Mouse (Mus musculus): ENCODE data around the gene Doc2b. TPM values are rescaled to one million over a fixed set of nuclear protein-coding genes. Genes with fewer than 3 reads are reported as not detected.
A peak's percentile ranks its signal among the peaks of the same experiment; 100 is the strongest.

Doc2b gene
- polyA plus RNA-seq (2015; fragmentation: Nextera tagmentation; extraction: Ambion mirVana): 1.0 and 1.4 TPM in 2 replicates

- peaks cover 17% of the 10 kb centered on the region for H3K4me1 ChIP-seq
- H3K4me2 ChIP-seq: peak within 1 kb of the TSS; percentile 74
- peak; percentile 63; the same call in 1 of the 2 replicates for ATAC-seq (replicated peaks; ENCODE audit: low FRiP score)
- 3% methylated on average over 36 of the region's 37 CpGs for WGBS
- H3K4me3 ChIP-seq (replicated peaks): peak within 1 kb of the TSS; percentile 58
- H3K27me3 ChIP-seq: peaks cover 47% of the 10 kb centered on the region
- no peaks in the 10 kb centered on the region for H3K36me3 ChIP-seq
- no peak within 1 kb of the TSS for H3K27ac ChIP-seq
- H3K9me3 ChIP-seq (replicated peaks): no peaks in the 10 kb centered on the region
- H3K9ac ChIP-seq: peak within 1 kb of the TSS; percentile 65
Observed at GRCm38 (mm10) chr11:75796029-75796445, at the start of gene Doc2b. Gene Doc2b (minus strand): TSS chr11:75796049.

GRCm38 (mm10) chr11:75842904-75843619 lies 47.2 kb upstream of the Doc2b start:
- Histone ChIP-seq H3K4me2 (no peak overlapping the region), H3K27ac (no peak overlapping the region), H3K9ac (no peak overlapping the region), H3K4me1 (peaks cover 19% of the 10 kb centered on the region), H3K36me3 (no peaks in the 10 kb centered on the region), H3K27me3 (no peaks in the 10 kb centered on the region), H3K4me3 (replicated peaks) (no peak overlapping the region), H3K9me3 (replicated peaks) (no peaks in the 10 kb centered on the region)
- no peak for ATAC-seq (replicated peaks; ENCODE audit: low FRiP score)
- WGBS: 76% methylated on average over 4 of the region's 4 CpGs

- Histone ChIP-seq H3K27ac (no peak overlapping the region), H3K36me3 (no peaks in the 10 kb centered on the region), H3K9me3 (replicated peaks) (no peaks in the 10 kb centered on the region), H3K4me3 (replicated peaks) (no peak overlapping the region), H3K27me3 (no peaks in the 10 kb centered on the region), H3K4me2 (no peak overlapping the region), H3K4me1 (peaks cover 13% of the 10 kb centered on the region), H3K9ac (no peak overlapping the region)
- 84% methylated on average over 3 of the region's 3 CpGs for WGBS
- no peak for ATAC-seq (replicated peaks; ENCODE audit: low FRiP score)
Observed at GRCm38 (mm10) chr11:75841503-75841902, 45.7 kb upstream of the Doc2b start.

GRCm38 (mm10) chr11:75839536-75840430 lies 43.9 kb upstream of the Doc2b start:
- Histone ChIP-seq H3K4me2 (no peak overlapping the region), H3K27ac (no peak overlapping the region), H3K9ac (no peak overlapping the region), H3K4me1 (peaks cover 10% of the 10 kb centered on the region), H3K36me3 (no peaks in the 10 kb centered on the region), H3K9me3 (replicated peaks) (no peaks in the 10 kb centered on the region), H3K4me3 (replicated peaks) (no peak overlapping the region), H3K27me3 (no peaks in the 10 kb centered on the region)
- ATAC-seq (replicated peaks; ENCODE audit: low FRiP score): no peak
- 76% methylated on average over 12 of the region's 12 CpGs for WGBS

GRCm38 (mm10) chr11:75838861-75839426 lies 43.1 kb upstream of the Doc2b start:
- H3K4me3 ChIP-seq (replicated peaks): no peak overlapping the region
- no peak for ATAC-seq (replicated peaks; ENCODE audit: low FRiP score)
- no peaks in the 10 kb centered on the region for H3K9me3 ChIP-seq (replicated peaks)
- WGBS: 56% methylated on average over 10 of the region's 10 CpGs
- no peak overlapping the region for H3K27ac ChIP-seq
- H3K27me3 ChIP-seq: no peaks in the 10 kb centered on the region
- no peaks in the 10 kb centered on the region; the same call in 1 of the 2 replicates for H3K36me3 ChIP-seq
- no peak overlapping the region for H3K4me2 ChIP-seq
- no peak overlapping the region for H3K9ac ChIP-seq
- H3K4me1 ChIP-seq: peaks cover 10% of the 10 kb centered on the region

GRCm38 (mm10) chr11:75836240-75836610 lies 40.4 kb upstream of the Doc2b start:
- H3K27me3 ChIP-seq: no peaks in the 10 kb centered on the region
- WGBS: 83% methylated on average over 11 of the region's 11 CpGs
- no peak overlapping the region for H3K27ac ChIP-seq
- H3K9ac ChIP-seq: no peak overlapping the region
- no peaks in the 10 kb centered on the region for H3K9me3 ChIP-seq (replicated peaks)
- H3K4me2 ChIP-seq: no peak overlapping the region
- H3K4me1 ChIP-seq: peaks cover 7% of the 10 kb centered on the region; the same call in 1 of the 2 replicates
- no peak overlapping the region for H3K4me3 ChIP-seq (replicated peaks)
- H3K36me3 ChIP-seq: no peaks in the 10 kb centered on the region; the same call in 1 of the 2 replicates
- ATAC-seq (replicated peaks; ENCODE audit: low FRiP score): no peak

- H3K36me3 ChIP-seq: no peaks in the 10 kb centered on the region; the same call in 1 of the 2 replicates
- 85% methylated on average over 11 of the region's 11 CpGs for WGBS
- no peaks in the 10 kb centered on the region for H3K27me3 ChIP-seq
- no peaks in the 10 kb centered on the region for H3K9me3 ChIP-seq (replicated peaks)
- no peak overlapping the region for H3K4me3 ChIP-seq (replicated peaks)
- H3K27ac ChIP-seq: no peak overlapping the region
- no peak overlapping the region for H3K9ac ChIP-seq
- no peak overlapping the region for H3K4me2 ChIP-seq
- ATAC-seq (replicated peaks; ENCODE audit: low FRiP score): no peak
- H3K4me1 ChIP-seq: peaks cover 6% of the 10 kb centered on the region; the same call in 1 of the 2 replicates
Observed at GRCm38 (mm10) chr11:75835587-75836239, 39.9 kb upstream of the Doc2b start.

GRCm38 (mm10) chr11:75833081-75833480 lies 37.2 kb upstream of the Doc2b start:
- Histone ChIP-seq H3K27ac (no peak overlapping the region), H3K4me2 (no peak overlapping the region), H3K4me1 (no peaks in the 10 kb centered on the region), H3K4me3 (replicated peaks) (no peak overlapping the region), H3K9me3 (replicated peaks) (no peaks in the 10 kb centered on the region), H3K36me3 (no peaks in the 10 kb centered on the region; the same call in 1 of the 2 replicates), H3K9ac (no peak overlapping the region), H3K27me3 (no peaks in the 10 kb centered on the region)
- ATAC-seq (replicated peaks; ENCODE audit: low FRiP score): no peak
- 79% methylated on average over 6 of the region's 6 CpGs for WGBS

- no peak for ATAC-seq (replicated peaks; ENCODE audit: low FRiP score)
- H3K9me3 ChIP-seq (replicated peaks): no peaks in the 10 kb centered on the region
- 82% methylated on average over 3 of the region's 3 CpGs for WGBS
- H3K4me2 ChIP-seq: no peak overlapping the region
- no peaks in the 10 kb centered on the region; the same call in 1 of the 2 replicates for H3K36me3 ChIP-seq
- H3K27ac ChIP-seq: no peak overlapping the region
- H3K27me3 ChIP-seq: no peaks in the 10 kb centered on the region
- no peak overlapping the region for H3K4me3 ChIP-seq (replicated peaks)
- no peaks in the 10 kb centered on the region for H3K4me1 ChIP-seq
- H3K9ac ChIP-seq: no peak overlapping the region
Observed at GRCm38 (mm10) chr11:75830386-75830785, 34.5 kb upstream of the Doc2b start.

- 0 out of 2 replicates have a peak, but pooled peaks cover 4% of the 10 kb centered on the region for H3K4me1 ChIP-seq
- no peak overlapping the region for H3K27ac ChIP-seq
- H3K4me2 ChIP-seq: no peak overlapping the region
- H3K9me3 ChIP-seq (replicated peaks): no peaks in the 10 kb centered on the region
- no peak overlapping the region for H3K4me3 ChIP-seq (replicated peaks)
- 78% methylated on average over 8 of the region's 8 CpGs for WGBS
- no peak overlapping the region for H3K9ac ChIP-seq
- H3K27me3 ChIP-seq: no peaks in the 10 kb centered on the region
- H3K36me3 ChIP-seq: no peaks in the 10 kb centered on the region
- ATAC-seq (replicated peaks; ENCODE audit: low FRiP score): no peak
Observed at GRCm38 (mm10) chr11:75827414-75827813, 31.6 kb upstream of the Doc2b start.

GRCm38 (mm10) chr11:75823506-75823905 lies 27.7 kb upstream of the Doc2b start:
- Histone ChIP-seq H3K27me3 (no peaks in the 10 kb centered on the region), H3K36me3 (no peaks in the 10 kb centered on the region)

More at GRCm38 (mm10) chr11:75823506-75823905, 27.7 kb upstream of the Doc2b start:
- ATAC-seq (replicated peaks; ENCODE audit: low FRiP score): no peak
- Histone ChIP-seq H3K27ac (no peak overlapping the region), H3K4me1 (peaks cover 12% of the 10 kb centered on the region; the same call in 1 of the 2 replicates), H3K9me3 (replicated peaks) (no peaks in the 10 kb centered on the region), H3K4me3 (replicated peaks) (no peak overlapping the region), H3K4me2 (no peak overlapping the region), H3K9ac (no peak overlapping the region)
- 65% methylated on average over 7 of the region's 7 CpGs for WGBS
